8 mouse cellular contexts compared by ENCODE assay signal in the genomic region with DNA sequence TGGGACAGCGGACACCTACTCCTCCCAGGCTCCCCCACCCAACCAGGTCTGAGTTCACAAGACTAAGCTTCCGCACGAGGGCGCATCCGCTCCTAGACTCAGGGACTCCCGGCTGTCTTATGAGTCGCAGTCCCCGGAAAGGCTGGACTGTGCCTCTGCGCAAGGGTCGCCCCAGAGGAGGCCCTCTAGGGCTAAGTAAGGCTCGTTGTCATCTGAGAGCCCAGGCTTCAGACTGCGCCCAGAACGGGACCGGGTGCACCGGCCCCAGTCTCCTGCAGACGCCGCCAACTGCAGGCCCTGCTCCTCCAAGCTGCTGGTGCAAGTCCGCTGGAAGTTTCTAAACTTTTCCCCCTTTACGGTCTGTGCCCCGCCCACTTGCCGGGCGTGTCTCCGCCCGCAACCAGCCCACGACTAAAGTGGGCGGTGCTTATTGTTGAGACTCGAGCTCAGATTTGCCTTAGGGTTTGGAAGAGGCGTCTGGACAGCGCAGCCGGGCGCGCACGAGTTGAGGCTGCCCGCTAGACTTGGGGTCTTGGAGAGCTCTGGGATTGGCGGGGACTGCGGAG. TPM values are rescaled to one million over a fixed set of nuclear protein-coding genes. Genes with fewer than 3 reads are reported as not detected.
A peak's percentile ranks its signal among the peaks of the same experiment; 100 is the strongest.
DNase-seq lines count a peak whose midpoint lies in the region; ATAC-seq and TF ChIP-seq lines count a peak whose summit lies in the region.

No protein-coding gene starts in this region.

- H3K9ac ChIP-seq in embryonic facial prominence, embryonic 13.5 days = 0 out of 2 replicates have a peak overlapping the region, but pooled peaks have one; percentile 36

- no peak for TF ChIP-seq POLR2A in cerebellum, adult 2 months (IDR thresholded peaks at IDR 0.05; ENCODE audit: borderline replicate concordance, insufficient read depth, low read length)
- TF ChIP-seq POLR2A in lung, adult 2 months (IDR thresholded peaks at IDR 0.05; ENCODE audit: borderline replicate concordance, extremely low read depth, low read depth, low read length) = 0 out of 2 replicates have a peak, but pooled peaks have one; percentile 14

- H3K9me3 ChIP-seq in embryonic facial prominence, embryonic 13.5 days = no peaks in the 10 kb centered on the region
- H3K9me3 ChIP-seq in heart, embryonic 10.5 days = no peaks in the 10 kb centered on the region

- WGBS in cerebellum, adult 2 months = 1% methylated on average over 36 of the region's 36 CpGs
- under 1% methylated on average over 35 of the region's 36 CpGs for WGBS in embryonic facial prominence, embryonic 13.5 days
- WGBS in heart, embryonic 10.5 days = under 1% methylated on average over 36 of the region's 36 CpGs
- 2% methylated on average over 36 of the region's 36 CpGs for WGBS in lung, adult 2 months

- TF ChIP-seq CTCF in cerebellum, adult 2 months (IDR thresholded peaks at IDR 0.05; ENCODE audit: borderline replicate concordance, insufficient read depth, low read depth, low read length) = no peak
- TF ChIP-seq CTCF in lung, adult 2 months (IDR thresholded peaks at IDR 0.05; ENCODE audit: insufficient read depth, low read length) = peak; percentile 40

- peaks cover 6% of the 10 kb centered on the region; the same call in 1 of the 2 replicates for H3K27me3 ChIP-seq in cerebellum, adult 2 months (ENCODE audit: control insufficient read depth, insufficient read depth, low read length)
- H3K27me3 ChIP-seq in embryonic facial prominence, embryonic 13.5 days = peaks cover 100% of the 10 kb centered on the region
- peaks cover 100% of the 10 kb centered on the region for H3K27me3 ChIP-seq in heart, embryonic 10.5 days (ENCODE audit: insufficient read depth, poor library complexity, severe bottlenecking)

- peak; percentile 65 for ATAC-seq in embryonic facial prominence, embryonic 13.5 days (ENCODE audit: insufficient number of reproducible peaks, insufficient read depth, low FRiP score, low TSS enrichment, low read depth)

- H3K36me3 ChIP-seq in embryonic facial prominence, embryonic 13.5 days = no peaks in the 10 kb centered on the region
- peaks cover 15% of the 10 kb centered on the region; the same call in 1 of the 2 replicates for H3K36me3 ChIP-seq in heart, embryonic 10.5 days

- no peak overlapping the region for H3K27ac ChIP-seq in cerebellum, adult 2 months (ENCODE audit: insufficient read depth, low read length)
- no peak overlapping the region; the same call in 1 of the 2 replicates for H3K27ac ChIP-seq in embryonic facial prominence, embryonic 13.5 days
- peak overlapping the region; percentile 54 for H3K27ac ChIP-seq in heart, embryonic 10.5 days

- DNase-seq in cerebellum, postnatal 14 days = peak; percentile 52 to 68
- no peak for DNase-seq in cerebellum, adult 2 months
- DNase-seq in heart, embryonic 10.5 days (ENCODE audit: low spot score) = peak; percentile 92
- DNase-seq in kidney, adult 8-10 months = peak; percentile 50 to 63
- DNase-seq in lung, adult 2 months = peak; percentile 40
- DNase-seq in ovary, adult 18-20 months (ENCODE audit: low spot score) = peak; percentile 71
- DNase-seq in yolk sac, embryonic 10.5 days (ENCODE audit: low spot score) = peak; percentile 86

- no peaks in the 10 kb centered on the region; the same call in 1 of the 2 replicates for H3K4me1 ChIP-seq in cerebellum, adult 2 months (ENCODE audit: control insufficient read depth, insufficient read depth, low read length)
- peaks cover 40% of the 10 kb centered on the region for H3K4me1 ChIP-seq in embryonic facial prominence, embryonic 13.5 days
- peaks cover 74% of the 10 kb centered on the region for H3K4me1 ChIP-seq in heart, embryonic 10.5 days
- peaks cover 4% of the 10 kb centered on the region for H3K4me1 ChIP-seq in lung, adult 2 months (ENCODE audit: control insufficient read depth, insufficient read depth, low read length)

- H3K4me3 ChIP-seq in cerebellum, adult 2 months (replicated peaks; ENCODE audit: insufficient read depth, low read depth, low read length) = no peak overlapping the region
- H3K4me3 ChIP-seq in embryonic facial prominence, embryonic 13.5 days = peak overlapping the region; percentile 40
- H3K4me3 ChIP-seq in heart, embryonic 10.5 days = peak overlapping the region; percentile 57
- no peak overlapping the region for H3K4me3 ChIP-seq in lung, adult 2 months (replicated peaks; ENCODE audit: extremely low read depth, low read depth, low read length)

- H3K4me2 ChIP-seq in embryonic facial prominence, embryonic 13.5 days = peak overlapping the region; percentile 68

RNA-seq across cellular contexts. Expression of a gene that starts 2.3 kb away (rescaled TPM):
- 0.11 TPM in 1 of 2 replicates, not detected in the other for polyA plus RNA-seq in cerebellum, adult 2 months (2012; rRNA removed)
- 0.28 and 0.34 TPM in 2 replicates for polyA plus RNA-seq in embryonic facial prominence, embryonic 13.5 days (2015; fragmentation: Nextera tagmentation; extraction: Ambion mirVana)
- polyA plus RNA-seq in heart, embryonic 10.5 days (2016; fragmentation: Nextera tagmentation; extraction: Ambion mirVana) = 0.53 and 2.0 TPM in 2 replicates
- polyA plus RNA-seq in lung, adult 2 months (2012; rRNA removed) = 2.5 and 3.0 TPM in 2 replicates

RNA-seq across cellular contexts. Expression of a gene that starts 9.4 kb away (rescaled TPM):
- 0.34 and 0.95 TPM in 2 replicates for polyA plus RNA-seq in cerebellum, adult 2 months (2012; rRNA removed)
- polyA plus RNA-seq in embryonic facial prominence, embryonic 13.5 days (2015; fragmentation: Nextera tagmentation; extraction: Ambion mirVana) = 3.2 and 3.3 TPM in 2 replicates
- polyA plus RNA-seq in heart, embryonic 10.5 days (2016; fragmentation: Nextera tagmentation; extraction: Ambion mirVana) = 12.4 and 14.8 TPM in 2 replicates
- polyA plus RNA-seq in lung, adult 2 months (2012; rRNA removed) = 1.4 and 1.6 TPM in 2 replicates

RNA-seq across cellular contexts. Expression of a gene that starts 17.2 kb away (rescaled TPM):
- polyA plus RNA-seq in cerebellum, adult 2 months (2012; rRNA removed) = 119 and 126 TPM in 2 replicates
- 60.5 and 70.5 TPM in 2 replicates for polyA plus RNA-seq in embryonic facial prominence, embryonic 13.5 days (2015; fragmentation: Nextera tagmentation; extraction: Ambion mirVana)
- polyA plus RNA-seq in heart, embryonic 10.5 days (2016; fragmentation: Nextera tagmentation; extraction: Ambion mirVana) = 57.0 and 58.7 TPM in 2 replicates
- polyA plus RNA-seq in lung, adult 2 months (2012; rRNA removed) = 44.7 and 51.6 TPM in 2 replicates

RNA-seq across cellular contexts. Expression of a gene that starts 41.2 kb away (rescaled TPM):
- 1.2 and 1.7 TPM in 2 replicates for polyA plus RNA-seq in cerebellum, adult 2 months (2012; rRNA removed)
- 10.7 and 15.1 TPM in 2 replicates for polyA plus RNA-seq in embryonic facial prominence, embryonic 13.5 days (2015; fragmentation: Nextera tagmentation; extraction: Ambion mirVana)
- 3.1 and 41.3 TPM in 2 replicates for polyA plus RNA-seq in heart, embryonic 10.5 days (2016; fragmentation: Nextera tagmentation; extraction: Ambion mirVana)
- polyA plus RNA-seq in lung, adult 2 months (2012; rRNA removed) = 194 and 406 TPM in 2 replicates

Comparison
In these comparisons a context has a peak if more than half of its experiments do, and no peak if none do; other contexts are left out.
1. DNase-seq: peak in cerebellum, postnatal 14 days (2 of 2), heart, embryonic 10.5 days (single experiment), kidney, adult 8-10 months (2 of 2), lung, adult 2 months (single experiment), ovary, adult 18-20 months (single experiment) and yolk sac, embryonic 10.5 days (single experiment); none in cerebellum, adult 2 months (0 of 2).
2. H3K4me3 ChIP-seq: peak in embryonic facial prominence, embryonic 13.5 days (single experiment) and heart, embryonic 10.5 days (single experiment); none in cerebellum, adult 2 months (single experiment) and lung, adult 2 months (single experiment).